Mouse (Mus musculus) cerebellum, adult 11-12 months (tissue): ENCODE results near the gene Rassf5.
"Not testable (repeated sequence)": the region's sequence is repeated elsewhere in the genome, so short reads cannot be mapped to it uniquely, and the experiment has no call there.

Experiments
- DNase-seq: peaks from one replicate; pipeline ENCODE4 v3.0.0; 2022

Rassf5 gene

GRCm38 (mm10) chr1:131175819-131176218, 69.2 kb downstream of the Rassf5 start:
- DNase-seq: no peak

GRCm38 (mm10) chr1:131175189-131175588, 69.9 kb downstream of the Rassf5 start:
- DNase-seq: no peak

- DNase-seq: no peak
Measured at GRCm38 (mm10) chr1:131174299-131174861, 70.7 kb downstream of the Rassf5 start.

DNA sequence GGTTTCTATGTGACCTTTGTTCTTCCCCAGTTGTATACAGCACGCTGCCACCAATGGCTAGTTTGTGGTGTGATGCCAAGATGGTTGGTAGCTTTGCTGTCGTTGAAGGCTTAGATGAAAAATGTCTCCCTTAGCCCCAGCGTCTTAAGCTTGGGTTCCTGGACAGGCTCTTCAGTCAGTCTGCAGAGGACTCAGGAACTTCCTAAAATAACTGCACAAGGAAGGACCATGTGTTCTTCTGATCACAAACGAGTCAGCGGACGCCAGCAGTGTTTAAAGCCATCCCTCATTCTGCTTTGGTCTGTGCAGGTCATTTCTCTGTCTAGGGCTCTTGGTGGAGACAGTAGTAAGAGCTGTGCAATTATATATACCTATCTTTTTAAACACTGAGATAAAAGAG, 71.2 kb downstream of the Rassf5 start:
- no peak for DNase-seq

DNA sequence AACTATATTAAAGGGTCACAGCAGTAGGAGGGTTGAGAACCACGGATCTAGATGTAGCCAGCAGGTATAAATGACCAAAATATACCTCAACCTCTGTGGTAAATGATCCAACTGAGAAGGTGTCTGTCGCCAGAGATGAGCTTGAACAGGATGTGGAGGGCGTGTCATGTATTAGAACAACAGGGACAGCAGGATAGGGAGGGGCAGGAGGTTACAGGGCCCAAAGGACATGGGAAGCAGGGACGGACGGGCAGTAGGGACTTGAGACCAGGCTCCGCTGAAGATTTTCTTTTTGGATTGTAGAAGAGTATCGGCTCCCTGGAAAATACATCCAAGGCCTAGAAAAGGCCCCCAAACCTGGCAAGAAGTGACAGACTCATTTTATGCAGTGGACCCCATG, 72.1 kb downstream of the Rassf5 start:
- DNase-seq: no peak

- DNase-seq: no peak
Measured at GRCm38 (mm10) chr1:131167612-131168011, 77.4 kb downstream of the Rassf5 start.

- DNase-seq: no peak
Measured at GRCm38 (mm10) chr1:131164427-131164826, 80.6 kb downstream of the Rassf5 start.

DNA sequence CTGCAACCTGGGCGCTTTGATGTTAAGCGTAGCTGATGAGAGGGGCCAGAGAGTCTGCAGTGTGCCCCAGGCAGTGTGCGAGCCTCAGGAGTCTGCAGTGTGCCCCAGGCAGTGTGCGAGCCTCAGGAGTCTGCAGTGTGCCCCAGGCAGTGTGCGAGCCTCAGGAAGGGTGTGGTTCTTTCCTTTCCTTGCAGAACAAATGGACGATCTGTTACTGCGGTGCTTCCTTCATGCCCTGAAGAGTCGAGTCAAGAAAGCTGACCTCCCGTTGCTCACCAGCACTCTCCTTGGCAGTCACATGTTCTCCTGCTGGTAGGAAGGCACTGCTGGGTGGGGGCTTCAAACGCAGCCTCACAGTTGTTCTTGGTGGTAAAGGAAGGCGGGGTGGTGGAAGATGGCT, 84.0 kb downstream of the Rassf5 start:
- DNase-seq: no peak

DNA sequence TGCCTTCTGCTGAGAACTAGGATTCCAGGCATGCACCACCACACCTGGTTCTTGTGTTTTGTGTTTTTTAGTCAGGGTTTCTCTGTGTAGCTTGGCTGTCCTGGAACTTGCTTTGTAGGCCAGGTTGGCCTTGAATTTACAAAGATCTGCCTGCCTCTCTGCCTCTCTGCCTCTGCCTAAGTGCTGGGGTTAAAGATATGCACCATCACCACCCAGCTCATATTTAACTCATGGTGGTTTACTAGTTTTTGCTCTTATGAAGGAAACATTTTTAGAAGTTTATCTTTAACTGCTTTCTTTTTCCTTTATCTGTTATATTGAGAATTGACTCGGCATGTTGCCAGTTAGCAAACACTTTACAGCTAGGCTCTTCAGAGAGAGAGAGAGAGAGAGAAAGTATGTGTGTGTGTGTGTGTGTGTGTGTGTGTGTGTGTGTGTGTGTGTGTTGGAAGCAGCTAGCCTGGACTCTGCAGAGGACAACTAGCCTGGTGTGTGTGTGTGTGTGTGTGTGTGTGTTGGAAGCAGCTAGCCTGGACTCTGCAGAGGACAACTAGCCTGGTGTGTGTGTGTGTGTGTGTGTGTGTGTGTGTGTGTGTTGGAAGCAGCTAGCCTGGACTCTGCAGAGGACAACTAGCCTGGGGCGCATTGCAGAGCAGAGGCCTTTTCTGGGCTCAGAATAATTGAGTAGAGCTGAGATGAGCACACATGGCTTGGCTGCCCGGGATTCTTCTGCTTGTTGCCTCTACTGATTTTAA, 85.3 kb downstream of the Rassf5 start:
- not testable (repeated sequence) for DNase-seq

GRCm38 (mm10) chr1:131155456-131155855, 89.6 kb downstream of the Rassf5 start:
- no peak for DNase-seq

DNA sequence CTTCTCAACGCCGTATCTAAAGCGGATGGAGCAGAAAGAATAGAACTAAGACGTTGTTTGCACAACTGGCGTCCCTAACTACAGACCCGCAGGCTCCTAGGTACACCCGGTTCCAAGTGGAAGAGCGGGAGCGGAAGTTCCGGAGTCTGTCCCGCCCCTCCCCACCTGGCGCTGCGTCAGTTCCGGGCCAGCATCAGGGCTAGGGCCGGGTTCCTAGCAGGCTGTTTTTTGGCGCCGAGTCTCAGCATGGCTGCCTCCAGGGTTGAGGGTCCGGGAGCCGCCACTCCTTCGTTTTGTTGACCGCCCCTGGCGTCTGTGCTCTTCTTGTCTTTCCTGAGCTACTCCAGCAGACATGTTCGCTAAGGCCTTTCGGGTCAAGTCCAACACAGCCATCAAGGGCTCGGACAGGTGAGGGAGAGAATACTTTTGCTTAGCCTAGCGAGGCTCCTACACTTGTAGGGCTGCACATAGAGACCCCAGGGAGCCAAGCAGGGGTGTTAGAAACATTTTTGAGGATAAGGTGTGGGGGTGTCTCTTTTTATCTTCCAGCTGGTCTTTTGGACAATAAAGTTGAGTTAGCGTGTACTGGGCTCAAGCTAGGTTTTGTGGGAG, 91.9 kb downstream of the Rassf5 start, which contains the start of gene Eif2d:
TSS of gene Eif2d (plus strand) at position 164 of the 612 bp plus-strand sequence.
- DNase-seq: peak; percentile 88

GRCm38 (mm10) chr1:131149496-131149895, 95.6 kb downstream of the Rassf5 start:
- DNase-seq: no peak

- DNase-seq: no peak
Measured at GRCm38 (mm10) chr1:131146181-131146614, 98.9 kb downstream of the Rassf5 start.

DNA sequence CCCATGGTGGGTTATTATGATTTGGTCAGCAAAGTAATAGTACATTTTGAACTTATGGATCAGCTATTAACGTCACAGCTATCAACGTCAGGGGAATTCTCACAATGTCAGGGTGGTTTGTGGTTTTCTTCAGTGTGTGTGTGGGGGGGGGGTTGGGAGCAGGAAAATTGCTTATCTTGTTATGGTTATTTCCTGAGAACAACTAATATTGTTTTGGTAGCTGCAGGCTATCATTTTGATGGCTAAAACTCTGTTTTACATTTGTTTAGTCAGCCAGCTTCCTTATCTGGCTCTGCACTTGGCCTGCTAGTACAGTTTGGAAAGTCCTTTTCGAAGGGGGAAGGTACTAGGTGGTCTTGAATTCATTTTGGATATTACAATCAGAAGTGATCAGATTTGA, 99.8 kb downstream of the Rassf5 start:
- not testable (repeated sequence) for DNase-seq

- DNase-seq: no peak
Measured at GRCm38 (mm10) chr1:131142472-131142871, 102.6 kb downstream of the Rassf5 start.

GRCm38 (mm10) chr1:131141449-131141848, 103.6 kb downstream of the Rassf5 start:
- DNase-seq: no peak

GRCm38 (mm10) chr1:131139102-131140095, 105.7 kb downstream of the Rassf5 start:
- no peak for DNase-seq

DNA sequence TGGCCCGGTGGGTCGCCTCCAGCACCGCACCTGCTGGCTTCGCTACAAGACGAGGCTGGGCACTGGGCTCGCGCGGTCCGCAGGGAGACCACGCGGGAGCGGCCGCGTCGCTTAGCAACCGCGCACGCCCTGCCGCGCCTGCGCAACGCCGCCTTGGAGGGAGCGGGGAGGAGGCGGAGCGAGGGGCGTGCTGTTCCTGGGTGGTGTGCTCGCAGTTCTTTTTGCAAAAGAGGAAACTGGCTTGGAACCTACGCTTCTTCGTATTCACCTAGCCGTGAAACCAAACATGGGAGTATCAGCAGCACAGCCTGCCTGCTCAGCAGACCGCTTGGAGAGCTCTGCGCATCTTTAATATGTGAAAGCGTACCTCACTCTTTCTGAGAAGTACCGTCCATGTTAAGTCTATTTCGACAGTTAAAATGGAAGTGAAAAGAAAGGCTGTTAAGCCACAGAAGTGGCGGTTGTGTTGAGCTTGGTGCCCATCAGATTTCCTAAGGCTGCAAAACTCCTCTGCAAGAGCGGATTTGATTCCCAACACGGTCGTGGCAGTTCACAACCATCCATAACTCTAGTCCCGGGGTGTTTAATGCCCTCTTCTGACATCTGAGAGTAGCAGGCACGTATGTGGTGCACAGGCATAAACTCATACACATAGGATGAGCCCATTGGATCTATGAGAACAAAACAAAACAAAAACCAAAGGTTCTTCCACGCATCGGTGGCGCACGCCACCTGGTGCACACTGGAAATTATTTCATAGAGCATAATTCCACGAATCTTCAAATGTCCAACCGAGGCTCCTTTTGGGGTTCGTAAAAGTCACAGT, 106.7 kb downstream of the Rassf5 start, which contains the start of gene Dyrk3:
TSS of gene Dyrk3 (minus strand) at position 150 of the 826 bp plus-strand sequence.
- peak; percentile 85 for DNase-seq

DNA sequence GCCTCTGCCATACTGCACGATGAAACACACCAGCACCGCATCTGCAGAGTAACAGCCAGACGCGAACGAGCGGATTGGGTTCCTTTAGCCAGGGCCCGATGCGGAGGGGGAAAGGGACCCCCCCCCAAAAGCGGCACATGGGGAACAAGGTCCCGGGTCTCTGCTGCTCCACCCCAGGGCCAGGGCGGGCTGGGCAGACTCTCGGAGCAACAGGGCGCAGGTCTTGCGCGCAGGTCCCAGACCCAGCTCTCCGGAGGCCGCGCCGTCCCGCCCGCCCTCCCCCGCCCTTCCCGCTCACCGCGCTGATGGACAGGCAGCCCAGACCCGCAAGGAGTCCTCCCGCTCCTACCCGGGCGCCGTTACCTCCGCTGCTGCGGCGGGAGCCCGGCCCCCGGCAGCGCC, 107.3 kb downstream of the Rassf5 start:
- peak; percentile 29 for DNase-seq

DNA sequence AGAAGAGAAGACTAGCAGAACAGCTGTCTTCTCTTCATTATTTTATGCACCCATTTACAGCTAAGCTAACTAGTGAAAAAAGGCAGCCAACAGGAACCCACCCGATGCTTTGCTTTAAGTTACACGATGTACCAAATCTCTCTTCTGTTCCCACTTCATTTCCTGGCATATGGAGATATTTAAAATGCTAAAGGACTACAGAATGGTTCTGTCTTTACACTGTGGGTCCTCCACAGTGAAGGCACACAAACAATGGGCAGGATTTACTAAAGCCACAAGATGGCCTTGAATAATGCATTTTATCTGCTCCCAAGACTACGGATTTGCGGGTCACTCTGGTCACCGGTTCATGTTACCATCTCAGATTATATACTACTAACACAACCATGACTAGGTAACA, 107.9 kb downstream of the Rassf5 start:
- no peak for DNase-seq

DNA sequence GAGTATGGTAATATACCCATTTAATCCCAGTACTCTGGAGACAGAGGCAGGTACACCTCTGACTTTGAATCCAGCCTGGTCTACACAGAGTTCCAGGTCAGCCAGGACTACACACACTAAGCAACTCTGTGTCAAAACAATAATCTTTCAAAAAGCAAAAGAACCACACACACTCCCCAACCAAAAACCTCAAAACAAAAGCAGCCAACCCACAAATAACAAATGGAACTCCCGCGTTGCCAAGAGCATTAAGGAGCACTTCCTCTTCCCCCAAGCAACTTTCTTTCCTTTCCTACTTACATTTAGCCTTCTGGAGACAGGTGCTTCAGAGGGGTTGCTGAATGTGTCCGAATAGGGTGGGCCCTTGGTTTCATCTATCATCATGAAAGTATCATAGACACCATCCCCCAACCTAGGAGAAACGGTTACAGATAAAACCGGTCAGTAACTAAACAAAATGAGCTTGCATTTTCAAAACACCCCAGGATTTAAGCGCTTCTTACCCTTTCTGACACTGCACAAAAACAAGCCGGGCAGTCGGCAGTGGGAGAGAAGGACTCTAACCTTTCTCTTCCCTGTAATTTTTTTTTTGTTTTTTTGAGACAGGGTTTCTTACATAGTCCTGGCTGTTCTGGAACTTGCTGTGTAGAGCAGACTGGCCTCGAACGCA, 109.0 kb downstream of the Rassf5 start:
- no peak for DNase-seq
